7 mouse cellular contexts compared by ENCODE assay signal in genomic region chr7:81570752-81571107, GRCm38 (mm10). TPM values are rescaled to one million over a fixed set of nuclear protein-coding genes. Genes with fewer than 3 reads are reported as not detected.
DNase-seq lines count a peak whose midpoint lies in the region; ATAC-seq and TF ChIP-seq lines count a peak whose summit lies in the region.

No protein-coding gene starts in this region.

- H3K27ac ChIP-seq in lung, embryonic 15.5 days: no peak overlapping the region
- H3K27ac ChIP-seq in limb, embryonic 14.5 days (replicated peaks; ENCODE audit: low read depth, low read length): peak overlapping the region; percentile 83; the same call in 1 of the 2 replicates
- H3K27ac ChIP-seq in stomach, embryonic 14.5 days (ENCODE audit: low read length): no peak overlapping the region

- WGBS in lung, embryonic 15.5 days: 2% methylated on average over 5 of the region's 5 CpGs
- 6% methylated on average over 5 of the region's 5 CpGs for WGBS in limb, embryonic 14.5 days
- 5% methylated on average over 5 of the region's 5 CpGs for WGBS in stomach, embryonic 14.5 days

- no peaks in the 10 kb centered on the region for H3K27me3 ChIP-seq in lung, embryonic 15.5 days
- no peaks in the 10 kb centered on the region for H3K27me3 ChIP-seq in limb, embryonic 14.5 days (ENCODE audit: control insufficient read depth, insufficient read depth, low read length)
- H3K27me3 ChIP-seq in stomach, embryonic 14.5 days (ENCODE audit: control insufficient read depth, insufficient read depth, low read length): no peaks in the 10 kb centered on the region

- peak overlapping the region; percentile 83 for H3K4me2 ChIP-seq in lung, embryonic 15.5 days
- H3K4me2 ChIP-seq in limb, embryonic 14.5 days (replicated peaks; ENCODE audit: low read depth, low read length, severe bottlenecking): peak overlapping the region; percentile 84
- peak overlapping the region; percentile 35 for H3K4me2 ChIP-seq in stomach, embryonic 14.5 days (replicated peaks; ENCODE audit: low read depth, low read length)

- TF ChIP-seq POLR2A in limb, embryonic 14.5 days (IDR thresholded peaks at IDR 0.05; ENCODE audit: borderline replicate concordance, extremely low read depth, insufficient read depth, insufficient read length): no peak

- no peak for DNase-seq in lung, postnatal 36 days
- no peak for DNase-seq in limb, embryonic 14.5 days (ENCODE audit: low spot score)
- no peak for DNase-seq in cerebellum, adult 11 months
- no peak for DNase-seq in layer of hippocampus, postnatal 36 days

- H3K9me3 ChIP-seq in lung, embryonic 15.5 days: no peaks in the 10 kb centered on the region
- H3K9me3 ChIP-seq in limb, embryonic 14.5 days (ENCODE audit: control insufficient read depth, low read length): no peaks in the 10 kb centered on the region
- no peaks in the 10 kb centered on the region for H3K9me3 ChIP-seq in stomach, embryonic 14.5 days (ENCODE audit: control insufficient read depth, low read depth, low read length)

- peak; percentile 6; the same call in 1 of the 2 replicates for ATAC-seq in lung, embryonic 15.5 days (ENCODE audit: borderline replicate concordance, extremely low read depth, low FRiP score, low TSS enrichment)
- peak; percentile 37 for ATAC-seq in erythroblast, adult 5-6 weeks (replicated peaks; ENCODE audit: low FRiP score, poor library complexity, severe bottlenecking)
- ATAC-seq in limb, embryonic 14.5 days (ENCODE audit: low FRiP score, low read depth): peak; percentile 8; the same call in 1 of the 2 replicates
- ATAC-seq in stomach, embryonic 14.5 days (ENCODE audit: insufficient number of reproducible peaks, insufficient read depth, low FRiP score, low read depth): no peak

- 0 out of 2 replicates have a peak, but pooled peaks cover 3% of the 10 kb centered on the region for H3K36me3 ChIP-seq in lung, embryonic 15.5 days
- H3K36me3 ChIP-seq in limb, embryonic 14.5 days (ENCODE audit: control insufficient read depth, insufficient read depth, low read length): peaks cover 6% of the 10 kb centered on the region
- no peaks in the 10 kb centered on the region for H3K36me3 ChIP-seq in stomach, embryonic 14.5 days (ENCODE audit: control insufficient read depth, insufficient read depth, low read length)

- H3K9ac ChIP-seq in lung, embryonic 15.5 days: no peak overlapping the region
- H3K9ac ChIP-seq in limb, embryonic 14.5 days (ENCODE audit: low read depth, low read length, severe bottlenecking): peak overlapping the region; percentile 76; the same call in 1 of the 2 replicates
- H3K9ac ChIP-seq in stomach, embryonic 14.5 days (replicated peaks; ENCODE audit: low read depth, low read length): peak overlapping the region; percentile 68; the same call in 1 of the 2 replicates

- peak overlapping the region; percentile 91 for H3K4me3 ChIP-seq in lung, embryonic 15.5 days
- peak overlapping the region; percentile 81 for H3K4me3 ChIP-seq in limb, embryonic 14.5 days (replicated peaks; ENCODE audit: low read length)
- H3K4me3 ChIP-seq in stomach, embryonic 14.5 days (ENCODE audit: low read depth, low read length): peak overlapping the region; percentile 79

- H3K4me1 ChIP-seq in lung, embryonic 15.5 days: peaks cover 17% of the 10 kb centered on the region
- H3K4me1 ChIP-seq in limb, embryonic 14.5 days (ENCODE audit: control insufficient read depth, insufficient read depth, low read length): peaks cover 5% of the 10 kb centered on the region
- H3K4me1 ChIP-seq in stomach, embryonic 14.5 days (ENCODE audit: control insufficient read depth, insufficient read depth, low read length): peaks cover 3% of the 10 kb centered on the region; the same call in 1 of the 2 replicates

RNA-seq across cellular contexts. Expression of gene Whamm, which starts 0.3 kb away (rescaled TPM):
- polyA plus RNA-seq in lung, embryonic 15.5 days (2015; fragmentation: Nextera tagmentation; extraction: Ambion mirVana): 4.9 and 5.6 TPM in 2 replicates
- 19.4 and 22.3 TPM in 2 replicates for total RNA-seq in erythroblast, adult 5-6 weeks (2015; ENCODE audit: low replicate concordance)
- 40.6 and 47.5 TPM in 2 replicates for total RNA-seq in erythroblast, adult 5-6 weeks (2017; ENCODE audit: low replicate concordance)
- polyA plus RNA-seq in limb, embryonic 14.5 days (2012; rRNA removed): 10.4 and 11.0 TPM in 2 replicates
- polyA plus RNA-seq in limb, embryonic 14.5 days (2014; fragmentation: Nextera tagmentation; extraction: Ambion mirVana): 5.4 and 7.5 TPM in 2 replicates
- 5.0 and 7.3 TPM in 2 replicates for polyA plus RNA-seq in stomach, embryonic 14.5 days (2014; fragmentation: Nextera tagmentation; extraction: Ambion mirVana)
- 10 to 100 TPM; 17.9 to 19.7 TPM for total RNA-seq in layer of hippocampus, postnatal 36 days (2021)

RNA-seq across cellular contexts. Expression of gene Fsd2, which starts 4.0 kb away (rescaled TPM):
- 1.6 and 1.8 TPM in 2 replicates for polyA plus RNA-seq in lung, embryonic 15.5 days (2015; fragmentation: Nextera tagmentation; extraction: Ambion mirVana)
- 0.84 TPM in 1 of 2 replicates, not detected in the other for total RNA-seq in erythroblast, adult 5-6 weeks (2015; ENCODE audit: low replicate concordance)
- 0.28 and 0.34 TPM in 2 replicates for total RNA-seq in erythroblast, adult 5-6 weeks (2017; ENCODE audit: low replicate concordance)
- 0.68 and 0.78 TPM in 2 replicates for polyA plus RNA-seq in limb, embryonic 14.5 days (2012; rRNA removed)
- polyA plus RNA-seq in limb, embryonic 14.5 days (2014; fragmentation: Nextera tagmentation; extraction: Ambion mirVana): 0.58 and 1.3 TPM in 2 replicates
- polyA plus RNA-seq in stomach, embryonic 14.5 days (2014; fragmentation: Nextera tagmentation; extraction: Ambion mirVana): 0.13 and 0.17 TPM in 2 replicates
- total RNA-seq in layer of hippocampus, postnatal 36 days (2021): under 1 TPM; 0.33 to 0.35 TPM
